Mouse (Mus musculus) CH12F3 (cell line): ENCODE measurements around the gene Als2cl.

ENCODE experiments used
- in situ Hi-C: fragments of 300-500 bp; cut with MboI; formaldehyde crosslinking; loops from 2 replicates; pipeline ENCODE4 v1.14.3; 2020; ENCODE audit warnings: low sequenced_read_pairs

Gene Als2cl

GRCm38 (mm10) chr9:110879998-110880561 lies 410 bp downstream of the Als2cl start, which contains the start of gene Tmie:
Tmie (minus strand) TSS chr9:110880113.
- in situ Hi-C loops = no loop called here

GRCm38 (mm10) chr9:110880772-110881171 lies 1.1 kb downstream of the Als2cl start:
- in situ Hi-C loops = no loop called here

DNA sequence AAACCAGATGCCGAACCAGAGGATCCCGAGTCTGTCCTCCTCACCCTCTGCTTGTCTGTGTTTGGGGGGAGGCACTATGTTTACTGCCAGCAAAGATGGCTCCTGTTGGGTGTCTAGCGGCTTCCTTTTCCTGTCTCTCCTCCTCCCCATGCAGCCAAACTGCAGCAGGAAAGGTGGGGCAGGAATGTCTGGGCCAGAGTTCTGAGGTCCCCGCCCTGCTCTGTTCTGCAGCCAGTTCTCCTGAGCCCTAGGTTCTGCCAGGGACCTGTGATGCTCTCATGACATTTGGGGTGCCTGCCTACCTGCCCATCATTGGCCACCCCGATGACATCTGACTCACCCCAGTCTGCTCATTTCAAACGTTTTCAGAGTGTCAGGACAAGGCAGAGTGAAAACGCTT lies 2.3 kb downstream of the Als2cl start:
- in situ Hi-C loops = no loop called here

DNA sequence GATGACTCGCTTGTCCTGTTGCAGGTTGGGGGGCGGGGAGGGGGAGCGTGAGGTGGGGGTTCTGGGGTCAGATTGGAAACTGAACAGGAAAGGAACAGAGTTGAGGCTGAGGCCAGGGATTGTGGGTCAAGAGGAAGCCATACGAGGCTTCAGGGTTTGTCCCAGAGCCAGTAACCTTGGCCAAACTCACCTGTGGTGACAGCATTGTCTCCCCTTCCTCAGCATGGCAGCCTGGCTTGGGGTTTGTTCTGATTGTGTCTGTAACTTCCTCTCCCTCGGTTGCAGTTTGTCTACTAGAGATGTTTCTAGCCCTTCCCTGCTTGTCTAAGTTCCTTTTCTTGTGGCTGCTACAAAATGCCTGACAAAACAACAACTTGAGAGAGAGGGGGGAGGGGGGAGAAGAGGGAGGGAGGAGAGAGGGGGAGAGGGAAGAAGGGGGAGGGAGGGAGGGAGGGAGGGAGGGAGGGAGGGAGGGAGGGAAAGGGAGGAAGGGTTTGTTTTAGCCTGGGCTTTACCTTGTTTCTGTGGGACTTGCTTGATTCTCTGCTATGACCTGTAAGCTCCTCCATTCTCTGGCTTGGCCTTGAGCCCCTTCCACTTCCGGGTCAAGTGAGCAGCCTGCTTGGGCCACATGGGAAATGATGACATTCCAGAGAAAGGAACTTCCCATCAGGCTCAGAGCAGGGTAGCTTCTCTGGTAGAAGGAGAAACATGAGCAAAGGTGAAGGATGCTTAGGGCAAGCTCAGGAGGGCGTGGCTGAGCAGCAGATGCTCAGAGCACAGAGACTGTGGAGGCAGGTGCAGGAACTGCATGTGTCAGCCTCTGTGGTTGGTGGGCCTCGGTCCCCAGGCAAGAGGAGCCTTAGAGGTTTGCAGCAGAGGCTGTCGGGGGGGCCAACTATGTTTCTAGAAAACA lies 8.0 kb downstream of the Als2cl start:
- in situ Hi-C loops = no loop called here

- in situ Hi-C loops = no loop called here
Measured at GRCm38 (mm10) chr9:110888935-110889334, 9.3 kb downstream of the Als2cl start.

DNA sequence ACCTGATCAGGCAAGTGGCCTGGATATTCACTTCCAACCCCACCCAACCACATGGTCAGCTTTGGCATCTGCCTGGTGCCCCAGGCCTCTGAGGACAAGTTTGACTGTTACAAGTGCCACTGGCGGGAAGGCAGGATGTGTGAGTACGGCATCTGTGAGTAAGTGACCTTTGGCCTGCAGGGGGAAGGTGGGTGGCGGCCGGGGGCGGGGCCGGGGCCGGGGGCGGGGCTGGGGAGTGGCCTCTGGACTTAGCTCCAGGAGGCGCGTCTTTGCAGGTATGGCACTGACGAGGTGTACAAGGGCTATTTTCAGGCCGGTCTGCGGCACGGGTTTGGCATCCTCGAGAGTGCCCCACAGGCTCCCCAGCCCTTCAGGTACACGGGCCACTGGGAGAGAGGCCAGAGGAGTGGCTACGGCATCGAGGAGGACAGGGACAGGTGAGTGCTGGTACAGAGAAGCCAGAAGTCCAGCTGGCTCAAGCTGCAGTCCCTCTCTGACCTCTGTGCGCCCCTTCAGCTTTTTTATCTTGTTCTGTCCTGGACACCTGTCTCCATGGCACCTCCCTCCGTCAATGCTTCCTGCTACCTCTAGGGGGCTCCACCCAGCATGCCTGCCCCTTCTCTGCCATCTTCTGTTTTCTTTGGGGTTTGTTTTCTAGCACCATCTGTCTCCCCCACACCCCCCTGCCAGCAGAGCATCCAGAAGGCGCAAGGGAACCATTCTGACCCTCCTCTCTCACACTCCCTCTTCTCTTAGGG lies 10.5 kb downstream of the Als2cl start:
- in situ Hi-C loops = no loop called here

DNA sequence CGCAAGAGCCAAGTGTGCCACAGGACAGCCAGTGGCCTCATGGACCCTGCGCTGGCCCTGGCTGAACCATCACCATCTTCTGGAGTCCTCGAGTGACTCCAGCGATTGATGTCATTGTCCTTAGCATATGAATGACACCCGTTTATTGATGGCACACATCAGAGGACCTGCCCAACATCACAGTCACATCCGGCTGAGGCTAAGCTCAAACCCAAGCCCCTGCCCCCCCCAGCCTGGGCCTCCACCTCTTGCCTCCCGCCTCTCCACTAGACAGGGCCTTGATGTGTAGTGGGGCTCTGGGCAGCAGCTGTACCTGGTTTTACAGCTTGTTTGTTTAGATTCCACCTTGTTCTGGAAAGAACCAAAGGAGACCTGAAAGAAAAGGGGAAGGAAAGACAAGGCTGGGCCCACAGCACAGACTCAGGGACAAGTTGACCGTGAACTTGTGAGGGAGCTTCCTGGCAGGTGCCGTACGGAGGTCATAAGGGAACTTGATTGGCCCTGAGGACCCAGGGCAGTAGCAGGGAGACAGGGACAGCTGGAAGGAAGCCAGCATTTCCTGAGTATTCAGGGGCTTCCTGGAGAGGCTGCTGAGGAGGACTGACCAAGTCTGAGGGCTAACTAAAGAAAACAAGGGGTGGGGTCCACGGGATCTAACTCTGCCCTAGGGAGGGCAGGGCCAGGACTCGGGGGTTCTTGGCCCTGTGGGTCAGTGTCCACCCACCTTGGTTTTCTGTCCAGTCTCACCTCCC lies 11.6 kb downstream of the Als2cl start:
- in situ Hi-C loops = no loop called here

DNA sequence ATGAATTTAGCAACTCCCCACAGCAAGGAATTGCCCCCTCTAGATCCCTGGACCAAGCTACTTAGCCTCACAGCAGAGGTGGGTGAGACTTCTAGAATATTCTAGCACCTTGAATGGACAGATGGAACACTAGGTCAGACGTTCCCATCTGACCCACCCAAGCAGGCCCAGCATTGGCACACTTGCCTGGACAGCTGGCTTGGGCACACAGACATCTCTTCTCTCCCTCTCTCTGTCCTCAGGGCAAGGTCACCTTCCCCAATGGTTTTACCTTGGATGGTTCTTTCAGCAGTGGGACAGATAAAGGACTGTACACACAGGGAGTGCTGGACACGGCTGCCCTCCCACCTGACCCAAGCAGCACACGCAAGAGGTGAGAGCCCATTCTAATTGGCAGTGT lies 12.9 kb downstream of the Als2cl start:
- in situ Hi-C loops = no loop called here

DNA sequence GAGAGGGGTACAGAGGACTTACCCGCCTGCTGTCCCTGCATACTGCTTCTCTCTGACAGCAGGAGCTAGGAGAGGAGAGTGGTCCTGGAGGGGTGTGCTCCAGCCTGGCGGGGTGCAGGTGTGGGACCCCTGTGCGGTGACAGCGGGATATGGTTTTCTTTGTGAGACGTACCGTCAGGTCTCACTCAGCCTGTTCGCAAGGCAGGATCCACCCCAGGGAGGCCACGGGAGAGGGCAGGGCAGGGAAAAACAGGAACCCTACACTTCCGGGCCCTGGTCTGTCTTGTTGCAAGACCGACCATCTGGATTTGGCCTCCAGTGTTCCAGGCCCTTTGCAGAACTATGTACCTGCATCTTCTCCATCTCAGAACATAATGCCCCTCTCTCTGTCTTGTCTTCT lies 13.8 kb downstream of the Als2cl start:
- in situ Hi-C loops = no loop called here

DNA sequence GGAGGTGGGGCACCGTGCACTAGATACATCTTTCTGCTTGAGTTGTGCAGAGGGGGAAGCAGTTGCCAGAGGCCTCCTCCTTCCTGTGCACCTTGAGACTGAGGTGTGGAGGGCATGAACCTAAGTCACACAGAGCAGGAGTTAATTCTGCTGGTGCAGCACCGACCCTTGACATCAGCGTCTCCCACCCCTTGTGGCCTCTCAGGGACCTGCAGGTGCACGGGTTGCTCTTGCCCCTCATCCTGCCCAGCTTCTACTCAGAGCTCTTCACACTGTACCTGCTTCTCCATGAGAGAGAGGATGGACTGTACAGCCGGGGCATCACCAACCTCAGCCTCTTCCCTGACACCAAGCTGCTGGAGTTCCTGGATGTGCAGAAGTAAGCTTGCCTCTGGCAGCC lies 15.8 kb downstream of the Als2cl start:
- in situ Hi-C loops = no loop called here

DNA sequence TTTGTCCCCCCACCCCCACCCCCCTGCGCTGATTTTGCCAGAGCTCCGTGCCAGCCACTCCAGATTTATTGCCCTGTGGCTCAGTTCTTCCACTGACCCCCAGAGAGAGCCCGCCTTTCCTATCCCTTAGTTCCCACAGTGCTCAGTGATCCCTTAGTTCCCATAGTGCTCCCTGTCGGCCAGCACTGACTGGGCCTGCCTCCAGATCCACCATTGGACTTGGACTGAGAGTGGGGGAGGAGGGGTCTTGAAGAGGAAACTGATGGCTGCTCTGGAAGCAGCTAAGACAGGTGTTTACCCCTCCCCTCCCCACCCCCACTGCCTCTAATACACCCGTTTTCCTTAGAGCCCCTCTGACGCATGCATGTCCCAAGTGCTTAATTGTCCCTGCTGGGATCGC lies 16.3 kb downstream of the Als2cl start:
- in situ Hi-C loops = no loop called here

GRCm38 (mm10) chr9:110896595-110896994 lies 16.9 kb downstream of the Als2cl start:
- in situ Hi-C loops = no loop called here

DNA sequence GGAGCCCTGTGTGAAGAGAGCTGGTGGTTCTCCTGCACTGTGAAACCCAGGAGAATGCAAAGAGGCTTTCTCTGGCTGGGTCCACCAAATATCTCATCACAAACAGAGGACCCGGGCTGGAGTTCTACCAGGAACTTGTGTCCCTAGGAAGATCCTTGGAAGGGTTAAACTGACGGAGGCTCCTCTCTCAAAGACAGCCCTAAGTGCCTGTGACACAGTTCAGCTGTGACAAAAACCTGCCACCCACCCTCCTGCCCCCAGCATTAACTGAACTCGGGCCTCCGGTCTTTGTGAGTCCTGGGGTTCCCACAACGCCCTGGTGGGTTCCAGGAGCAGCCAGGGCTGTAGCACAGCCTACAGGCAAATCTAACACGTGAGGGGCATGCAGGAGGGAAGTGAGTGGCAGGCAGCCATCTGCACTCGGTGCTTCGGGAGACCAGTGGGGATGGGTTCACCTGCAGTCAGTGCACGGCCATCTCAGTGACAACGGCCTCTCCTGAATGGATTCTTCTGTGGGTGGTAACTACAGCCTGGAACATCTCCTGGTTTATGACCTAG lies 19.9 kb downstream of the Als2cl start:
- in situ Hi-C loops = no loop called here

GRCm38 (mm10) chr9:110901204-110901603 lies 21.5 kb downstream of the Als2cl start:
- in situ Hi-C loops = no loop called here

GRCm38 (mm10) chr9:110902271-110902670 lies 22.6 kb downstream of the Als2cl start:
- in situ Hi-C loops = no loop called here

- in situ Hi-C loops = no loop called here
Measured at GRCm38 (mm10) chr9:110907201-110907837, 27.6 kb downstream of the Als2cl start.

DNA sequence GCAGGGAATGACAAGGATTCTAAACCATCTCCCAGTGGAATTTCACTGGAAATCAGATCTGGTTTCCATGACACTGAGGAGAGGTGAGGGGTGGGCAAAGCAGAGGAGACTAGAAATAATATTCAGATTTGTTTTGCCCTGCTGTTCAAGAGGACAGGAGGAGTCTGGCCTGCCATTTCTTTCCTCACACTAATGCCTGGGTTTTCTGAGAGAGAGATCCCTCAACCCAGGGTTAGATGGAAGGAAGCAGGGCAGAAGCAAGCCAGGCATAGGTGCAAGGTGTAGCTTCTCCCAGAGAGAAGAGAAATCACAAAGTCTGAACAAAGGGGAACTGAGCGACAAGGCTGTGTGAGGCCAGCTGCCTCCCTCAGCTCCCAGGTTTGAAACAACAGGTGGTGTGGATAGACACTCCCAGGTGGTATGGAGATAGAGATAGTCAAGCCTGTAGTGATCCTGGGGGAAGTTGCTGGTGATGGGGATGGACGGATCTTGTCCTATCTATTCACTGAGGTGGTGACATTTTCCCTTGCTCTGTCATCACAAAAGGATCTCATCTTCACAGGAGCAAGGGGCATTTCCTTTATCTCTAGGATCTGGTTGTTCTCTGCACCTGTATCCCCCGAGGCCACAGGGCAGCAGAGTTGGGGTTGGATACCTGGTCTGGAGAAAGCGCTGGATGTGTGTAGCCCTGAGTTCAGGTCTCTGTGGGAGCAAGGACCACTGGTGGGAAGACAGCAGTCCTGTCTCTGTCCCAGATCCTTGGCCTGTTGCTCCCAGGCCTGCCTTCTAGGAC lies 28.4 kb downstream of the Als2cl start:
- in situ Hi-C loops = no loop called here

DNA sequence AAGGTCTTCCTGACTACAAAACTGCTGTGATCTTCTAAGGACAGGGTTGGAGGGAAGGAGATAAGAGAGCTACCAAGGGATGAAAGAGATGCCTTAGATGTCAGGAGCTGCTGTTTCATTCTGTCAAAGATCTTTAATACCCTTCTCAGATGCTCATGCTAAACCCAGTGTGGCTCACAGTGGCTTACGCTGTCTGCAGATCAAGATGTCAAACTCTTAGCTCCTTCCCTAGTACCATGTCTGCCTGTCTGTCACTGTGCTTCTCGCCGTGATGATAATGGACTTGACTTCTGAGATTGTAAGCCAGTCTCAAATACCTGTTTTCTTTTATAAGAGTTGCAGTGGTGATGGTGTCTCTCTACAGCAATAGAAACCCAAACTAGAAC lies 29.0 kb downstream of the Als2cl start:
- in situ Hi-C loops = no loop called here

DNA sequence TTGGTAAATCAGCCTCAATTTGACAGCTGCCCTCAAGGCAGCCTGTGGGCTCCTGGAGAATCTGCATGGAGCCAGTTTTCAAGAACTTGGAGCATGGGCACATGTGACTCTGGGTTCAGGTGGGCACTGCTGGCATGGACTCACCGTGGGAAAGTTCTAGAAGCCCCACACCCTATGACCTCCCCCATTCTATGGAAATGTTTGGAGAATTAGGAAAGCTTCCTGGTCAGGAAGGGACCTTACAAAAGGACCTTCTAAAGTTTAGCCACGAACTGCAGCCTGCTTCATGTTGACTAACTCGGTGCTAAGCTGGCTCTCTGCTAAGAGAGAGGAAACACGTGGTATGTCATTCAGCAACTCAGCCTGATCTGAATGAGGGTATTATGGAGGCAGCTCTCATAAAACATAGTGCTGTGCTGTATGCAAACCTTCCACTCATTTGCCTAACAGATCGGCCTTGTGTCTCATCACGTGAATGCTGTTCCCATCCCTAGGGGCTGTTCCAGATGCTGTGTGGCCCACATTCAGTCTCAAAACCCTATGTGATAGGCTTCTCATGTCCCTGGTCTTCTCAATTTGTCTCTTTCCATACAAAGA lies 29.8 kb downstream of the Als2cl start:
- in situ Hi-C loops = no loop called here
